Mouse (Mus musculus) adrenal gland (tissue): ENCODE measurements around the gene Entpd8.

Source experiments
- intact Hi-C: fragments of 180-260 bp; cut with DNase I; formaldehyde crosslinking; loops from one replicate; pipeline ENCODE4 v1.15.1; 2025

The Entpd8 gene

GRCm38 (mm10) chr2:25095109-25095850 lies 15.2 kb downstream of the Entpd8 start, which contains the start of gene Noxa1:
Noxa1 (minus strand) TSS chr2:25095149.
- intact Hi-C loops: loop anchor here (10.0 kb wide), 1 partner anchor 220 kb away; the partner anchor contains the start of gene Grin1

- intact Hi-C loops: loop anchor here (10.0 kb wide), 1 partner anchor 217 kb away; the partner anchor contains the start of gene Grin1
Measured at GRCm38 (mm10) chr2:25098005-25098615, 18.0 kb downstream of the Entpd8 start.

- intact Hi-C loops: loop anchor here (10.0 kb wide), 1 partner anchor 216 kb away; the partner anchor contains the start of gene Grin1
Measured at GRCm38 (mm10) chr2:25098956-25099355, 18.9 kb downstream of the Entpd8 start.

- intact Hi-C loops: loop anchor here (10.0 kb wide), 1 partner anchor 215 kb away; the partner anchor contains the start of gene Grin1
Measured at GRCm38 (mm10) chr2:25099703-25100102, 19.6 kb downstream of the Entpd8 start.

- intact Hi-C loops: no loop called here
Measured at GRCm38 (mm10) chr2:25104122-25104521, 24.0 kb downstream of the Entpd8 start.

- intact Hi-C loops: no loop called here
Measured at GRCm38 (mm10) chr2:25106045-25106444, 25.9 kb downstream of the Entpd8 start.

GRCm38 (mm10) chr2:25109487-25109886 lies 29.4 kb downstream of the Entpd8 start:
- intact Hi-C loops: no loop called here

- intact Hi-C loops: no loop called here
Measured at GRCm38 (mm10) chr2:25110505-25111183, 30.5 kb downstream of the Entpd8 start.

GRCm38 (mm10) chr2:25111184-25111791 lies 31.2 kb downstream of the Entpd8 start:
- intact Hi-C loops: no loop called here

- intact Hi-C loops: no loop called here
Measured at GRCm38 (mm10) chr2:25114308-25114707, 34.2 kb downstream of the Entpd8 start.

- intact Hi-C loops: no loop called here
Measured at GRCm38 (mm10) chr2:25115442-25115841, 35.3 kb downstream of the Entpd8 start.

- intact Hi-C loops: loop anchor here (10.0 kb wide), 1 partner anchor 64 kb away; the partner anchor contains the start of gene Nrarp
Measured at GRCm38 (mm10) chr2:25120963-25121362, 40.9 kb downstream of the Entpd8 start.

GRCm38 (mm10) chr2:25122666-25123065 lies 42.6 kb downstream of the Entpd8 start:
- intact Hi-C loops: loop anchor here (10.0 kb wide), 1 partner anchor 62 kb away; the partner anchor contains the start of gene Nrarp

GRCm38 (mm10) chr2:25123527-25123926 lies 43.4 kb downstream of the Entpd8 start:
- intact Hi-C loops: loop anchor here (10.0 kb wide), 1 partner anchor 61 kb away; the partner anchor contains the start of gene Nrarp

- intact Hi-C loops: loop anchor here (10.0 kb wide), 1 partner anchor 60 kb away; the partner anchor contains the start of gene Nrarp
Measured at GRCm38 (mm10) chr2:25124411-25124810, 44.3 kb downstream of the Entpd8 start.

- intact Hi-C loops: loop anchor here (5.0 to 10.0 kb wide), 2 partner anchors 37 to 60 kb away; partner anchors contain the start of gene Nrarp
Measured at GRCm38 (mm10) chr2:25125146-25125545, 45.0 kb downstream of the Entpd8 start.

GRCm38 (mm10) chr2:25126011-25127010 lies 46.2 kb downstream of the Entpd8 start:
- intact Hi-C loops: loop anchor here (5.0 to 10.0 kb wide), 2 partner anchors 36 to 58 kb away; partner anchors contain the start of gene Nrarp

GRCm38 (mm10) chr2:25127206-25127605 lies 47.1 kb downstream of the Entpd8 start:
- intact Hi-C loops: loop anchor here (5.0 to 10.0 kb wide), 2 partner anchors 35 to 58 kb away; partner anchors contain the start of gene Nrarp

- intact Hi-C loops: loop anchor here (5.0 to 10.0 kb wide), 2 partner anchors 34 to 57 kb away; partner anchors contain the start of gene Nrarp
Measured at GRCm38 (mm10) chr2:25128072-25128471, 48.0 kb downstream of the Entpd8 start.
